Mouse (Mus musculus) bone marrow, adult 2 months (tissue): ENCODE data around the gene Eif3a. TPM values are rescaled to one million over a fixed set of nuclear protein-coding genes. Genes with fewer than 3 reads are reported as not detected.
A peak's percentile ranks its signal among the peaks of the same experiment; 100 is the strongest.

Source experiments
- H3K27ac ChIP-seq: fragments of 200-500 bp; 2 replicates; pipeline ENCODE4 v1.5.1; 2012; ENCODE audit warnings: low read depth, mild to moderate bottlenecking, control low read depth, inconsistent platforms, low read length; ENCODE audit not compliant: control insufficient read depth, poor library complexity, insufficient read depth
- H3K4me1 ChIP-seq: fragments of 200-500 bp; 2 replicates; pipeline ENCODE4 v1.6.1; 2011; ENCODE audit warnings: low read length; ENCODE audit not compliant: control insufficient read depth, insufficient read depth
- H3K4me3 ChIP-seq: fragments of 200-500 bp; replicated peaks from 2 replicates; pipeline ENCODE3; 2011; ENCODE audit warnings: mild to moderate bottlenecking, low read depth, low read length, control low read depth; ENCODE audit not compliant: control insufficient read depth
- CTCF ChIP-seq: fragments of 200-500 bp; IDR thresholded peaks from 2 replicates; pipeline ENCODE4 v1.5.1; 2011; ENCODE audit warnings: low read length, control low read depth; ENCODE audit not compliant: control insufficient read depth, insufficient read depth
- POLR2A ChIP-seq: fragments of 200-500 bp; IDR thresholded peaks from 2 replicates; pipeline ENCODE4 v1.6.1; 2011; ENCODE audit warnings: low read depth, mild to moderate bottlenecking, control low read depth, low read length, borderline replicate concordance; ENCODE audit not compliant: control insufficient read depth
- WGBS: fragments of 180-500 bp; shearing (Covaris S2); methylation state at CpG from one replicate; pipeline ENCODE4 v1.1.7; 2018; 5-methylcytosine and 5-hydroxymethylcytosine counted together
- polyA plus RNA-seq: library from polyadenylated mRNA; stranded (reverse); fragments of >200 nt; gene quantifications from 2 replicates; pipeline ENCODE4 v1.2.4, GENCODE M21; 2011; ENCODE audit warnings: low replicate concordance; ENCODE audit not compliant: missing spikeins, insufficient read depth, insufficient read length

Eif3a gene
- polyA plus RNA-seq, 1 experiment: 99.7 TPM

DNA sequence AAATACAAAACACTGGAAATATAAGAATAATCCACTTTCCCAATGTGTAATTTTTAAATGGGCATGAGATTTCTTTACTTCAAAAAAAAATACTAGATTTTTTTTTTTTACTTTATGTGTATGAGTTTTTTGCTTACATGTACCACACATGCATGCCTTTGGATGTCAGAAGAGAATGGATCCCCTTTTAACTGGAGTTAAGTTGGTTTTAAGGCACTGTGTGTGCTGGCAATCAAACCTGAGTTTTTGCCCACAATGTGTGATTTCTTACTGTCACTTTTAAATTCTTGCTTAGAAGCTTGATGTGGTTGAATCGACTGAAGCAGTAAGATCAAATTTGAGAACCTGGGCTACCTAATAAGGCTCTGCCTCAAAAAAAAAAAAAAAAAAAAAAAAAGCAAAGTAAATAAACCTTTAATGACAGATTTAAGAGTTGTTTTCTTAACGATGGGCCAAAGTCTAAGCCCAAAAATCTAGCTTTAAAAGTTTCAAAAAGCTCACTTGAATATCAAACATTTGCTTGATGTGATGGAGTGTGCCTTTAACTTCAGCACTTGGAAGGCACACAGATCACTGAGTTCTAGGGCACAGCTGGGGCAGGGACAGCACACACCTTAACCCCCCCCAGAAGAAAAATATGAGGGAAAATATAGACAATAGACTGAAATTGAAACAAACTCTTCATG is 2.9 kb downstream of the Eif3a start:
- 13% methylated on average over 2 of the region's 2 CpGs for whole genome bisulfite sequencing
- Histone ChIP-seq H3K4me1 (no peaks in the 10 kb centered on the region; the same call in 1 of the 2 replicates), H3K4me3 (no peak overlapping the region), H3K27ac (no peak overlapping the region)
- TF ChIP-seq CTCF (no peak), POLR2A (no peak)

DNA sequence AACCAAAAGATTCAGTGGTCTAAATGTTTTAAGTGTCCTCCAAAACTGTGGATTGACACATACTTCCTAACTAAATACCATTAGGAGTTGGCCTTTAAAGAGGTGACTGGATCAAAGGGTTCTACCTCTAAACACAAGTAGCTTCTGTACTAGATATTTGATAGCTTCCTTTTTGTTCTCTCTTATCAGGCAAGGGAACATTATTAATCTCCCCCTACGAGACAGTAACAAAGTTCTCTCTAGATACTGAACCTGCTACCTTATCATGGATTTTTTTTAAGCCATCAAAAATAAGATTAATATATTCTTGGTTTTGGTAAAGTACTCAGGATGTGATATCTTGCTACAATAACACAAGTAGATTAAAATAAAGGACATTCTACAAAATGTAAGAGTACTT is 5.7 kb downstream of the Eif3a start:
- Histone ChIP-seq H3K4me3 (no peak overlapping the region), H3K27ac (no peak overlapping the region), H3K4me1 (no peaks in the 10 kb centered on the region; the same call in 1 of the 2 replicates)
- 43% methylated on average over 1 of the region's 1 CpGs for WGBS
- TF ChIP-seq POLR2A (no peak), CTCF (no peak)

DNA sequence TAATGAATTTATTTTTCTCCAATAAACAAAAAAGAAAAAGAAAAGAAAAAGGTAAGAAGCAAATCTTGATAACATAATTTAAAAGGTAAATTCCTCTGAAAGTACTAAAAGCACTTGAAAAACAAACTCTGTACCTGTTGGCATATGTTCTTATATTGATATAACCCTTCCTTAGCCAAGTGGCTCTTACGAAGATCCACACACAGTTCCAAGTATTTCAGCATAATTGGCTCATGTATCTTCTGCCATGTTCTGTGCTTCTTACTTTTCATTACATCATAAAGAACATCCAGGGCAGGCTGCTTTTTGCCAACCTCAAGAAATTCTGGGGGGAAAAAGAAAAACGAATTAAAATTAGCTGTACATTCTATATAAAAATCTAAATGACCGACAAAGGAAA is 8.4 kb downstream of the Eif3a start:
- no peak for TF ChIP-seq POLR2A
- no peak for TF ChIP-seq CTCF
- Histone ChIP-seq H3K27ac (no peak overlapping the region), H3K4me1 (no peaks in the 10 kb centered on the region), H3K4me3 (no peak overlapping the region)
- WGBS: 74% methylated on average over 3 of the region's 3 CpGs

DNA sequence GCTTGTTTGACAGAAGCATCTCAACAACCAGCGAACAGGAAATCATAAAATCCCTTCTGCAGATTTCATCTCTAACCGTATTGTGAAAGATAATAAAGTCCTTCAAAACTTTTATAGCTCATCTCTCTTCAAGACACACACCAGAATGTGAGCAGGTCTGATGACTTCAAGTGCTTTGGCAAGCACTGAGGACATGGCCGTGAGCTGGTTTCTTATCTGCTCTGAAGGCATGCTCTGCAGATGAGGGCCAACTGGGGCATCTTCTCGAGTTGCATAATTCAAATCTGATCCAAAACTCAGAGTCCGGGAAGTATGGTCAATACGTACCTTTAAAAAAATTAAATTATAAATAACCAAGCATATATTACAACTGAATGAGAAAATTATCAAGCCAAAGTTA is 17.1 kb downstream of the Eif3a start:
- TF ChIP-seq POLR2A: no peak
- TF ChIP-seq CTCF: no peak
- Histone ChIP-seq H3K27ac (no peak overlapping the region), H3K4me1 (no peaks in the 10 kb centered on the region), H3K4me3 (no peak overlapping the region)
- 79% methylated on average over 6 of the region's 6 CpGs for WGBS

DNA sequence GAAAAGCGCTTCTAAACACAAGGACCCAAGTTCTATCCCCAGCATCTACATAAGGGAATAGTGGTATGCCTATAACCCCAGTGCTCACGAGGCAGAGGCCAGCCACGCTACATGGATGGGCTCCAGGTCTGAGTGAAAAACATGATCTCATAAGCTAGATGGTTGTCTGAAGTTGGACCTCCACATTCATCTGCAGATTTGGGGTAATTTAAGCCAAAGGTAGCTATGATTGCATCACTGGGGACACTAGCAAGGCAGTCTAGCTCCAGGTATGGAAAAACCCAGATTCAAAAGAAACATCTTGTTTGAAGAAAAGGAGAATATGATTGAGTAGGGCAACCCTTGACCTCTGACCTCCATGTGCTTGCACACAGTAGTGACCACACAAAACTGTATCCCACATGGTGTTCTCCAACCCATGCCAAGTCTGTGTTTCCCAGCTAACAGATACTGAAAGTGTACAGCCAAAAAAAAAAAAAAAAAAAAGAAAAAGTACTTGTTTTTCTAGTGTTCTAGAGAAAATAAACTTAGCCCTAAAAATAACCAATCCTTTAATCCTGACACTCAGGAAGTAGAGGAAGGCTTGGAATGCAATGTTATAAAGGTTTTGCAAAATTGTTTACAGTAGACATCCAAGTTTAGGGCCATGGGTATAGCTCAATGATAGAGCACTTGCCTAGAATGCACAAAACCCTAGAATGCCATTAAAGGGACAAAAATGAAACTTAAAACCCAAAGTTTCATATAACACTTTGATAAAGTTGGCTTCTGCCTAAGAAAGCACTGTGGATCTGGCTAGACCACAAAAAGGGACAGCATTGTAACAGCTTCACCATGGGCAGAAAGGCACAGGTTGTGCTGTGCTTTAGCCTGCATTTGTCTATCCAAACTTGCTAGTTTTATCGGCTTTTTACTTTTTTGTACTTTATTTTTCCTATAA is 31.3 kb downstream of the Eif3a start:
- no peak overlapping the region for H3K27ac ChIP-seq
- H3K4me3 ChIP-seq: no peak overlapping the region
- 89% methylated on average over 4 of the region's 4 CpGs for WGBS
- TF ChIP-seq POLR2A: no peak
- no peak for TF ChIP-seq CTCF
- H3K4me1 ChIP-seq: no peaks in the 10 kb centered on the region; the same call in 1 of the 2 replicates

DNA sequence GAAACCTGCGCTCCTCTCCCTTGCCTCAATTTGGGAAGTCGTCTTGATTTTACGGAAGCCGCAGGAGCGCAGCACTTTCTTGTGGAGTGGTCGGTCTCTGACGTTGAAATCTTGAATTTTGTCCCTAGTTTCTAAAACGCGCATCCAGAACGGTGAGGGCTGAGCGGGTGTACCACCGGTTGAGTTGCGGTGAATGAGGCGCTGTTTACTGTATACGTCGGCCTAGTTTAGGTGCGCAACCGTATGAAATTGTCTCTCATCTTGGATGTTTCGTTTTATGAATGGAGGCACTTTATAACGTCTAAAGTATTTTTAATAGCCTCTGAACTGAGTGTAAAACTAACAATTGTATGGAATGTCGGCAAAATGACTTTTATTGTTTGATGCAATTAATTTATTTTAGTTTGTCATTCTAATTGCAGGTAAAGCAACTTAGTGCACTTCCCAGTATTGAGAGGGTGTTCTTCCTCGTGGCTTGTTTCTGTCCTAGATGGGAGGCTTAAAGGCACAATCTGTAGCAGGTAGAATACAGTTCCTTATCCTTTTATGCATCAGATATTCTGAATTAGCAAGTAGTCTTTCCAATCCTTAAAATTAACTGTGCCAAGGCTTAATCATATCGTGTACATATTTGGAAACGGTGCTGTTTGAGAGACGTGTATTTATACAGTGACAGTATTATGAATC is 33.2 kb downstream of the Eif3a start:
- WGBS: 4% methylated on average over 25 of the region's 25 CpGs
- Histone ChIP-seq H3K4me1 (no peaks in the 10 kb centered on the region; the same call in 1 of the 2 replicates), H3K27ac (no peak overlapping the region), H3K4me3 (peak overlapping the region; percentile 81)
- no peak for TF ChIP-seq POLR2A
- TF ChIP-seq CTCF: no peak

DNA sequence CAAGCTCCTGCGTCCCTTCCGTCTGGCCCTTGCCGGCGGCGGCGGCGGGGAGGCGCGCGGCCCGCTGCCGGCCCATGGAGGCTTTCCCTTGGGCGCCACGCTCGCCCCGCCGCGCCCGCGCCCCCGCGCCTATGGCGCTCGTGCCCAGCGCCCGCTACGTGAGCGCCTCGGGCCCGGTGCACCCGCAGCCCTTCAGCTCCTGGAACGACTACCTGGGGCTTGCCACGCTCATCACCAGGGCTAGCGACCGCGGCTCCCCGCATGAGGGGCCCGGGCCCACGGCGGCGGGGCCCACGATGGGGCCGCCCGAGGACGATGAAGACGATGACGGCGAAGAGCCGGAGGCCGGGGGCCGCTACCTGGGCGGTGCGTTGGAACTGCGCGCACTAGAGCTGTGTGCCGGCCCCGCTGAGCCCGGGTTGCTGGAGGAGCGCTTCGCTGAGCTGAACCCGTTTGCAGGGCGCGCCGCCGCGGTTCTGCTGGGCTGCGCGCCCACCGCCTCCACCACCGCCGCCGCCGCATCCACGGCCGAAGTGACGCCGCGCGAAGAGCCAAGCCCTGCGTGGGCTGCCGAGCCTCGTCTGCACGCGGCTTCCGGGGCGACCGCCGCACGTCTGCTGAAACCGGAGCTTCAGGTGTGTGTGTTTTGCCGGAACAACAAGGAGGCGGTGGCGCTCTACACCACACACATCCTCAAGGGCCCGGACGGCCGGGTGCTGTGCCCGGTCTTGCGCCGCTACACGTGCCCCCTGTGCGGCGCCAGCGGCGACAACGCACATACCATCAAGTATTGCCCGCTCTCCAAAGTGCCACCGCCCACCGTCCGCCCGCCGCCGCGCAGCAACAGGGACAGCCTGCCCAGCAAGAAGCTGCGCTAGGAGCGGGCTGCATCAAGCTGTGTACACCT is 34.0 kb downstream of the Eif3a start:
- Histone ChIP-seq H3K4me1 (no peaks in the 10 kb centered on the region; the same call in 1 of the 2 replicates), H3K4me3 (peak overlapping the region; percentile 81), H3K27ac (peak overlapping the region; percentile 82)
- TF ChIP-seq CTCF: no peak
- TF ChIP-seq POLR2A: no peak
- under 1% methylated on average over 115 of the region's 115 CpGs for WGBS
